Mouse (Mus musculus) splenic B cell, adult 2 months (primary cell): ENCODE results near the gene Rassf5.

Experiments used
- DNase-seq: peaks from one replicate; pipeline ENCODE4 v3.0.0-alpha.2; 2011; ENCODE audit warnings: low read depth, low spot score
- H3K27me3 ChIP-seq: 2 replicates; pipeline ENCODE4 v1.6.1; 2012; ENCODE audit warnings: mild to moderate bottlenecking, low read length, moderate library complexity, mixed read lengths; ENCODE audit not compliant: control insufficient read depth, poor library complexity, insufficient read depth, severe bottlenecking
- H3K36me3 ChIP-seq: 2 replicates; pipeline ENCODE4 v1.6.1; 2012; ENCODE audit warnings: mild to moderate bottlenecking, low read length, moderate library complexity, mixed read lengths; ENCODE audit not compliant: control insufficient read depth, poor library complexity, insufficient read depth, severe bottlenecking

Rassf5 gene

DNA sequence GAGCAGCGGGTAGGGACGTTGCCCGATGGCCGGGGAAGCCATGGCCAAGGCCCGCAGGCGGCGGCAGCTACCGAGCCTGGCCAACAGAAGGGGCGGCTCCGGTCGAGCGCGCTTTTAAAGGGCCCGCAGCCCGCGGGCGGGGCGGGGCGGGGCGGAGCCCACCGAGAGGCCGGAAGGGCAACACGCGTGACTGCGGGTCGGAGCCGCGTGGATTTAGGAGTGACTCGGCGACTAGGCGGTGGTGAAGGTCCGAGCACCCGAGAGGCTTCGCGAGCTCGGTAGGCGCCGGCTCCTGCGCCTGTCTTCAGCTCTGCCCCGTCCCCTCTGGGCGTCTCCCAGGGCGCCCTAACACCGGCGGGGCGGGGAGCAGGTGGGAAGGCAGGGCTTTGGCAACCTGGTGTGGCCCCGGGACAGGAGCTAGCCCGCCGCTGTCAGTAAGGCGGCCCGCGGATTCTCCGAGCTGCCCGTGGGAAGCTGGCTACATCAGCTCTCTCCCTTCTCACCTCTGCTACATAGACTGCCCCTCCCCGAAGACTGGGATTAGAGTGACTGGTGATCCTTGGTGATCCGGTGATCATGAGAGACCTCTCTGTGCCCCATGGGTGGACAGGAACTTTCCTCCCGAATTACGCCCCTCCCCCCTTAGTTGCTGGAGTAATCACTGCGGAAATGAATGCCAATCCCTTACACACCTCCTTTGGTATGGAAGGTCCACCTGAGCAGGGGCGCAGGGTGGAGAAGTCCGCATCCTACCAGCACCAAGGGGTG is at the start of gene Rassf5:
Gene Rassf5 (minus strand): TSS at position 170 of the 768 bp plus-strand sequence.
- H3K27me3 ChIP-seq: no peaks in the 10 kb centered on the region
- H3K36me3 ChIP-seq: no peaks in the 10 kb centered on the region
- peak; percentile 68 for DNase-seq

DNA sequence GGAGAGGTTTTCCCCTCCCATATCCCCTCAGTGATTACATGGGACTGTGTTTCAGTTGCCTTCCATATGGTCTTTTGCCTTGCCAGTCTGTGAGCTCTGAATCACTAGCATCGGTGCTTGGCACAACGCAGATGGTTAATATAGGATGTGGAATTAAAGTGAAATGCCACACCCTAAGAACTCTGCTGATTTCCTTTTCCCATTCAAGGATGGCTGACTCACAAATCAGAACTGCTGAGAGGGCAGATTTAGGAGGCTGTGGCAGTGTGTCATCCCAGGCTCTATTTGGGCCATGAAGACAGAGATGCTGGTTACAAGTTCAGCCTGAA is 48.8 kb upstream of the Rassf5 start:
- Histone ChIP-seq H3K36me3 (no peaks in the 10 kb centered on the region), H3K27me3 (no peaks in the 10 kb centered on the region)
- DNase-seq: no peak

DNA sequence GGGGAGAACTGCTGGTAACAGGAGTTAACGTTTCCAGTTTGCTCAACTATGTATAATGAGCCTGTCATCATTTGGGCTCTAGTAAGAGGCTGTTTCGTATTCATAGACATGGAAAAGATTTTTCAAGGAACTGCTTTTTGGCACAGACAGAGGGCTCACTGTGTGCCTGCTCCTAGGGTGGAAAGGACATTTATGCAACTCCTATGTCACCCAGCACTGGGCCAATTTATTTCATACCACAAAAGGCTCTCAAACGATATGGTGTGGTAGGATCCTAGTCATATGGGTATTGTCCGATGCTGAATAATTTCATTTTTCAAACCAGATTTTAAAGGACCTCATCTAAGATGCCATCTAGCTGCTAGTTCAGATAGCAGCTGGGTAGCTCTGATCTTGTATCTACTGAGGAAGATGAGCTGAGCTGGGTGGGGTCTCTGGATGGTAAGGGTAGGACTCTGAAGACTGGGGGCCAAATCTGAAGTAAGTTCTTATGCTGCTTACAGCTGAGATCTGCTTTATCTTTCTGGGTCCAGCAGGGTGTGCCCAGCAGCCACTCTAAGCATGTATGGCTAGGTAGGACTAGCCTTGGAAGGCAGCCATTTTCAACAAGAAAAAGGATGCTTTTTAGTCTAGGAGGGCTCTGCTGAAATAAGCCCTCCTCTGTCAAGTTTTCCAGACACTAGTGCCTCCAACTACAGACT is 48.3 kb upstream of the Rassf5 start:
- no peak for DNase-seq
- H3K36me3 ChIP-seq: no peaks in the 10 kb centered on the region
- no peaks in the 10 kb centered on the region for H3K27me3 ChIP-seq

DNA sequence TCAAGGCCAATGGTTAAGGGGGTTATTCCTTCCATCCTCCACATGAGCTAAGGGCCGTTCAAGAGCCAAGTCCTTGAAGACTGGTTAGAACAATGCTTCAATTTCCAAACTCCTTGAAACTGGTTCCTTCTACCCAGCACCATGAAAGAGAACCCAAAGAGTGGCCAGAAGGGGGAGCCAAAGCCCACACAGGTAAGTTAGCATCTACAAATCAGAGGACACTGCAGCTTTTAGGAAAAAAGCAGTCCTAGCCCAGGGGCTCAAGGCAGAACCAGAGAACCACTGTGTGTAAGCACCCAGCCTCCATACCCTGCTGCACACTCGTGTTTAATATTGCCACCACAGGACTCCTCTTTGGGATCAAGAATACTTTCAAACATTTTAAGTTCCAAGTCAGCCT is 45.6 kb upstream of the Rassf5 start:
- peak; percentile 83 for DNase-seq
- H3K36me3 ChIP-seq: no peaks in the 10 kb centered on the region
- H3K27me3 ChIP-seq: no peaks in the 10 kb centered on the region

DNA sequence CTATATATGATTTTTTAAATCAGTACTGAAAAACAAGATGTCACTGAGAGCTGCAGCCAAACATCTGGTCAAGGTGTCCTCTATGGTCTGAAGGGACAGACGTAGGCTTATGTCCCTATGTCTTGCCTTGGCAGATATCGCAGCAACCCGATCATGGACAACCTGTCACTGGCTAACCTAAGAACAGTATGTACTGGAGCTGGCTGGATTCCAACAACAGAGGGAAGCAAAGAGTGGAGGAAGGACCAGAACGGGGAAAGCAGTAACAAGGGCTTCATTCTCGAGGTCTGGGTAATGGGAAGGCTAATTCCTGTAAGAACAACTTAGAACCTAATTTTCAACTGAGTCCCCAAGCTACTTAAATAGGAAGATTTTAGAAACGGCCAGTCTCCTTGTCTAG is 43.9 kb upstream of the Rassf5 start:
- DNase-seq: no peak
- Histone ChIP-seq H3K36me3 (no peaks in the 10 kb centered on the region), H3K27me3 (no peaks in the 10 kb centered on the region)

DNA sequence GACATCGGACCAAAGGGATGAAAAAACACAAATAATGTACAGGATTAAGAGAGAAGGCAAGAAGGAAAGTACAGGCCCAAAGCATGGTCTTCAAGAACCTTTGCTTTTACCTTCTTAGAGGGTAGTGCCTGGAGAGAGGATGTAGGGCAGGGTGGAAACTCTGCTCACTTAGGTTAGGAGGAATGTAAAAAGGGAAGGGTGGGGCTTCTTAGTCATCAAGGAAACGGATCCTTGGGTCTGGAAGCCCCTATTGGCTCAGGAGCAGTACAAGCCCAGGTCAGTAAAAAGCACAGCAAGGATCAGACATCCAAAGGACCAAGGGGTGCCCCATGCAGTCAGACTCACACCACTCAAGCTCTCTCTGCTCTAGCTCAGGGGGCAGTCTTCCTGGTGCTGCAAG is 42.2 kb upstream of the Rassf5 start:
- no peak for DNase-seq
- H3K36me3 ChIP-seq: no peaks in the 10 kb centered on the region
- no peaks in the 10 kb centered on the region for H3K27me3 ChIP-seq

DNA sequence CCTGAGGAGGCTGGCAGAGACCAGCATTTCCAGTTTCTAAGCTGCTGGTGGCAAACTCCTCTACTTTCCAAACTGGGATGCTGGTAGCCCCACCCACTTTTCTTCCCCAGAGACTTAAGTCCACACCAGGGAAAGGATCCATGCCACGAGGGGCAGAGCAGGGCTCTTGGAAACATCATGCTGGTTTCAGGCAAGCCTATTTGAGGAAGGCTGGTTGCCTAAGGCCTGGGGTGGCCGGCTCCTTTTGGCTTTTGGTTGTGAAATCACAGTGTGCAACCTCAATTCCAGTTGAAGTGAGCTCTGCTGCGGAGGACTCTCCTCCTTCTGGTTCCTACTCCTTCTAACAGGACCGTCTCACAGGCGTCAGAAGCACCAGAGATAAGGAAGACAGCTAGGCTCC is 41.7 kb upstream of the Rassf5 start:
- DNase-seq: no peak
- no peaks in the 10 kb centered on the region for H3K27me3 ChIP-seq

DNA sequence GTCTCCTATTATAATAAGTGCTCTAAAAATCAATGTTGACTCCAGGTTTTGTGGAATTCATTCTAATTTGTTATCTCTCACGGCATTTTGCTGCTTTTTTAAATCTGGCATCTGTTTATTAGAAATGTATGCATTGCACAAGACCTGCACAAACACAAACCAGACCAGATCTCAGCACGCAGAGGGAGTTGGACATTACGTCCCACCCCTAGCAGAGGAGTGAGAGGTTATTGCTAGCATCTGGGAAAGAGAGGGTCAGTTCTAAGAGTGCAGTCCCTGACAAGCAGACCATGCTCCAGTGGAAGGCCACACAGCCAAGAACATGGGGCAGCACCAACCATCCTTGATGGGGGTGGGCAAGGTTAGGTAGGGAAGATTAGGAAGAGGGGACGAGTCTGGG is 39.6 kb upstream of the Rassf5 start:
- no peak for DNase-seq
- Histone ChIP-seq H3K36me3 (no peaks in the 10 kb centered on the region), H3K27me3 (no peaks in the 10 kb centered on the region)

More for the DNA sequence above, 41.7 kb upstream of the Rassf5 start:
- no peaks in the 10 kb centered on the region for H3K36me3 ChIP-seq

DNA sequence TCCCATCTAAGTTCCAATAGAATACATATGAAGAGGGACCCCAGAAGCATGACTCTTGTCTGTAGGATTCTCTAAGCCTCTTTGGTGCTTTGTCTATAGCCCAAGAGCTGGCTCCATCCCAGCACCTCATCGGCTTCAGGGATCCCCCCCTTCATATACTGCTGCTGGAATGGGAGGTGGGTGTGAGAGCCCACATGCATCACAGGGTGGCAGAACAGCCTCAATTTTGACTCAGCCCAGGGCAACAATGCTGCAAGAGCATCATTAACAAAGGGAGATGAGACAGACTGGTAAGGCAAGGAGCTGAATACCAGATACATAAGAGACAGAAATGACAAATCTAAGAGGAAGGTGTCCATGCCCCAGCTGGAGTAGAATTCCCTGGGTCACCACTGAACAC is 39.1 kb upstream of the Rassf5 start:
- DNase-seq: no peak
- no peaks in the 10 kb centered on the region for H3K27me3 ChIP-seq

DNA sequence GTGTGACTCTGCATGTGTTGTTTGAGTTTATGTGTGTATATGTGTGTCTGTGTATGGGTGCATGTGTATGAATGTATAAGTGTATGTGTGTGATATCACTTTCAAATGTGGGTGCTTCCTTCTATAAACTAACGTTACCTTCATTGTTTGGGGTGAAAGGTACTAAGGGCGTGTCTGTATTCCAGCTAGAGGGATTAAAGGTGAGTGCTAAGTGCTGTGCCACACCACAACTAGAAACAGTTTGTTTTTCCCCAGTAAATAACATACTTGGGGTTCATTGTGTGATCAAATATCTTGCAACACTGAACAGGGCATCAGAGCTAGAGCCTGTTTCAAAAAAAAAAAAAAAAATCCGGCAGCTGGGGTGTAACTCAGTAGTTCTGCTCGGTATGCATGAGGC is 36.7 kb upstream of the Rassf5 start:
- no peak for DNase-seq
- Histone ChIP-seq H3K36me3 (no peaks in the 10 kb centered on the region), H3K27me3 (no peaks in the 10 kb centered on the region)

More for the DNA sequence above, 39.1 kb upstream of the Rassf5 start:
- H3K36me3 ChIP-seq: no peaks in the 10 kb centered on the region

DNA sequence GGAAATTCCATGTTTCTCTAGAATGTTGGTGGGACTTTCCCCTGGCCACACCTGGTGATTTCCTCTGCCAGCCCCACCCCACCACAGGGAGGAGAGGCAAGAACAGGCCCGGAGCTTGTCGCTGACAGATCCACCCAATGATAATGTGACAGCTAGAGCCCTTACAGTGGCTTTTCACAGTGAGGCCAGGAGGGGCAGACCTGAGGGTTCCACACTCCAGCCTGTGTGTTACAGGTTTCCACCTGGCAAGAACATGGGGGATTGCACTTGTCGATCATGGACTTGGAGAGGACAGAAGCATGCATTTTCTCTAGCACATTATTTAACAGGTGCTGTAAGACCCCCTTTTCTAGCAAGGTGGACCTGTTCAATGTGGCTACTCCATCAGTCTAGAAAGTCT is 35.2 kb upstream of the Rassf5 start:
- H3K27me3 ChIP-seq: no peaks in the 10 kb centered on the region
- no peaks in the 10 kb centered on the region for H3K36me3 ChIP-seq
- peak; percentile 29 for DNase-seq

DNA sequence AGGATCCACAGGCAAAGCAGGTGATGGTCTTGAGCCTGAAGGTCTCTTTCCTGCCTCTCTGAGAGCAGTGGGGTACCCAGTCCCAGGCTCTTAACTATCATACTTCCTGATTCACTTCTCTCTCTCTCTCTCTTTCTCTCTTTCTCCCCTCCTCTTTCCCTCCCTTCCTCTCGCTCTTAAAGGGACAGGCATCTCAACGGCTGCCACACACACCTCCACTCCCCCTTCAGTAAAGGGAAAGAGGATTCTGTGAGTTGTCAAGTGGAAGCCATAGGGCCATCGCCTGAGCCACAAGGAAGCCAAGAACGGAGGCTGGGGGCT is 34.4 kb upstream of the Rassf5 start, which contains the start of gene Ikbke:
Gene Ikbke (minus strand): TSS at position 151 of the 321 bp plus-strand sequence.
- DNase-seq: peak; percentile 19
- Histone ChIP-seq H3K36me3 (no peaks in the 10 kb centered on the region), H3K27me3 (no peaks in the 10 kb centered on the region)

DNA sequence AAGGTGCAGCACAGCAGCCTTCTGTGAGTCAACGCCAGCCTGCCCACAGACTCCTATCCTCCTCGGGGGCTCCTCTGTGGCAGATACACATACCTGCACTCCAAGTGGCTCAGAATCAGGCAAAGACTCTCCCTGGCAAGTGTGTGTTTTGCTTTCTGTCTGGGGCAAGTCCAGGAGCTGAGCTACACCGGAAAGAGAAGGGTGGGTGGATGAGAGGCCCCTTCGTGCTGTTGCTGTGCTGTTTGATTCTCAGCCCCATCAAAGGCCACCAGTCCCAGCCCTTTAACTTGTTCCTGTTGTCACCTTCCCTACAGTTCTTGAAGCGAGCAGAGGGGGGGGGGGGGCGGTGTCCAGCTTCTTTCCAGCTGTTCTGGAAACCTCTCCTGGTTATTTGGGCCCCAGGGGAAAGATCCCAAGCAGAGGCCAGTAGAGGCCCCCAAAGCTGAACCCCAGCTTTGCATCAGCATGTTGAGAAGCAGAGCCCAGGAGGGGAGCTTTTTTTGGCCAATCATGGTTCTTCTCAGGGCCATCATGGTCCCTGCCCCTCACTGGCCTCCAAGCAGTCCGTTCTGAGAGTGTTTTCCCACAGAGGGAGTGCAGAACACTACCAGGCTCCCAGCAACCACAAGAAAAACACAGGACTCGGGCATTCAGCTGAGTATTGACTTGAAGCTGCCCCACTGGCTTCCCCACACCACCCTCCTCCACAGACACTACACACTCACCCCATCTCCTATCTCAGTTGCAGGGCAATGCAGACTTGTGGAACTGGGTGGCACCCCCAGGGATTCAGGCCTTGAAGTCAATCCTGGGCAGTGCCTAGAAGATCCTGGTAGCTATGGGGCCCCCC is 33.8 kb upstream of the Rassf5 start:
- DNase-seq: no peak
- Histone ChIP-seq H3K27me3 (no peaks in the 10 kb centered on the region), H3K36me3 (no peaks in the 10 kb centered on the region)

DNA sequence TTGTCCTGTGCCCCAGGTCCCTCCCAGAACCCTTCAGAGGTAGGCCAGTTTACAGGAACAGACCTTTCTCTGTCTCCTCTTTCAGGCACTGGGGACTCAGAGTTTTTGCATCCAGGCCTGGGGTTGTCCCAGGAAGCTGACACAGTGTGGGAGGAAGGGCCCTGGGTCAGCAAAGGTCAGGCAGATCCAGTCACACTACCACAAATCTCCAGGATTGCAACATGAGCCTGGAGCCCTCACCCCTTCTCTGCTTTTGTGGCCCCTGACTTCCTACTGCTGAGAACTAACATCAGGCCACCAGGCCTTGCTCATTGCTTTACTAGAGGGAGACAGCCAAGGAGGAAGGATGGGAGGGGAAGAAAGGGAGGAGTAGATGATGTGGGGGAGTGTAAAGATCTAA is 31.8 kb upstream of the Rassf5 start:
- Histone ChIP-seq H3K36me3 (no peaks in the 10 kb centered on the region), H3K27me3 (no peaks in the 10 kb centered on the region)
- no peak for DNase-seq

DNA sequence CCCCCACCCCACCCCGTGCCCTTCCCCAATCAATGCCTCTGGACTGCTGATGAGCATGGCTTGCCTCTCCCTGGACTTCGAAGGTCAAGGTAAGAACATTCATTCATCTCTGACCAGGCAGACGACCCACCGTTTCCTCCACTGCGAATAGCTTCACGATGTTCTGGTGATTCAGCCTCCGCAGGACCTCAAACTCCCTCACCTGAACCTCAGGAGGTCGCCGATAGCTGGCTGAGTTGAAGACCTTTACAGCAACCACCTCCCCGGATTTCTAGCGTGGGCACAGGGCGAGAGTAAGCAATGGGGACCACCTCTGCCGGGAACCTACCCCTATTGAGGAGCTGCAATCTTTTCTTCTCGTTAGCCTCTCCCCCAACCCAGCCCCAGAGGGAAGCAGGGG is 30.5 kb upstream of the Rassf5 start:
- no peak for DNase-seq
- no peaks in the 10 kb centered on the region for H3K36me3 ChIP-seq
- H3K27me3 ChIP-seq: no peaks in the 10 kb centered on the region
